Mouse (Mus musculus) liver, embryonic 14.5 days (tissue): ENCODE results near the gene Dthd1. TPM values are rescaled to one million over a fixed set of nuclear protein-coding genes. Genes with fewer than 3 reads are reported as not detected.

ENCODE experiments used
- ATAC-seq: fragments of 200-750 bp; cut with Nextera tagmentation; 2 replicates; pipeline ENCODE4 v1.8.0; 2017; ENCODE audit warnings: moderate number of reproducible peaks, mild to moderate bottlenecking, moderate library complexity; ENCODE audit not compliant: insufficient read depth
- DNase-seq, 3 experiments: peaks; one replicate each; pipeline ENCODE4 v3.0.0-alpha.2; 2012 to 2013; ENCODE audit warnings: low read depth in 3 of 3, low spot score in 3 of 3
- H3K27ac ChIP-seq: fragments of 300-500 bp; sonication (generic); 2 replicates; pipeline ENCODE4 v1.5.1; 2014; ENCODE audit warnings: moderate library complexity, mild to moderate bottlenecking, control low read depth, inconsistent platforms
- H3K27me3 ChIP-seq: fragments of 300-500 bp; sonication (generic); 2 replicates; pipeline ENCODE4 v1.6.1; 2014; ENCODE audit warnings: mild to moderate bottlenecking, low read length, moderate library complexity; ENCODE audit not compliant: control insufficient read depth, insufficient read depth
- H3K36me3 ChIP-seq: fragments of 300-500 bp; sonication (generic); replicated peaks from 2 replicates; pipeline ENCODE4 v1.6.1; 2014; ENCODE audit warnings: low read depth; ENCODE audit not compliant: control insufficient read depth, insufficient read depth
- H3K4me1 ChIP-seq, 2 experiments: fragments of 200-500 bp in 1 of 2; fragments of 300-500 bp in 1 of 2; sonication (generic) in 1 of 2; replicated peaks; 2 replicates each; pipeline ENCODE4 v1.6.1; 2012 to 2014; ENCODE audit warnings: antibody characterized with exemption in 1 of 2, inconsistent platforms in 1 of 2, low read length in 1 of 2; ENCODE audit not compliant: control insufficient read depth in 2 of 2, insufficient read depth in 2 of 2
- H3K4me2 ChIP-seq: fragments of 300-500 bp; sonication (generic); 2 replicates; pipeline ENCODE4 v1.6.1; 2014; ENCODE audit warnings: low read depth, mild to moderate bottlenecking, control low read depth, moderate library complexity
- H3K4me3 ChIP-seq, 2 experiments: fragments of 200-500 bp in 1 of 2; fragments of 300-500 bp in 1 of 2; sonication (generic) in 1 of 2; 2 replicates each; pipeline ENCODE4 v1.5.1; 2012 to 2014; ENCODE audit warnings: low read depth in 2 of 2, low read length in 2 of 2, mild to moderate bottlenecking in 2 of 2, control low read depth in 1 of 2, inconsistent platforms in 1 of 2, moderate library complexity in 1 of 2; ENCODE audit not compliant: insufficient read depth in 1 of 2
- H3K9ac ChIP-seq: fragments of 300-500 bp; sonication (generic); replicated peaks from 2 replicates; pipeline ENCODE4 v1.6.1; 2014; ENCODE audit warnings: mild to moderate bottlenecking, control low read depth, moderate library complexity
- H3K9me3 ChIP-seq: fragments of 300-500 bp; sonication (generic); 2 replicates; pipeline ENCODE4 v1.6.1; 2016; ENCODE audit warnings: low read length, mixed read lengths; ENCODE audit not compliant: control insufficient read depth
- CTCF ChIP-seq: IDR thresholded peaks from 2 replicates; pipeline ENCODE4 v1.5.1; 2016; ENCODE audit warnings: antibody characterized with exemption, low read depth, control low read depth
- EP300 ChIP-seq: IDR thresholded peaks from 2 replicates; pipeline ENCODE4 v1.6.1; 2016; ENCODE audit warnings: antibody characterized with exemption, low read depth
- WGBS: fragments of 180-500 bp; shearing (Covaris S2); extraction: QIAGEN DNeasy Blood & Tissue Kit; methylation state at CpG from one replicate; pipeline ENCODE4 v1.1.7; 2014; ENCODE audit not compliant: insufficient replicate concordance; 5-methylcytosine and 5-hydroxymethylcytosine counted together
- polyA plus RNA-seq, 2 experiments: library from polyadenylated mRNA; depleted of rRNA in 1 of 2; stranded (reverse) in 1 of 2; unstranded in 1 of 2; fragments of >200 nt; fragmentation: Nextera tagmentation in 1 of 2; extraction: Ambion mirVana in 1 of 2; gene quantifications; 2 replicates each; pipeline versions ENCODE4 v1.2.1 to v1.2.3; 2012 to 2014

The Dthd1 gene
- polyA plus RNA-seq (2012; rRNA removed) (not detected in 2 replicates), polyA plus RNA-seq (2014; fragmentation: Nextera tagmentation; extraction: Ambion mirVana) (not detected in 2 replicates)

DNA sequence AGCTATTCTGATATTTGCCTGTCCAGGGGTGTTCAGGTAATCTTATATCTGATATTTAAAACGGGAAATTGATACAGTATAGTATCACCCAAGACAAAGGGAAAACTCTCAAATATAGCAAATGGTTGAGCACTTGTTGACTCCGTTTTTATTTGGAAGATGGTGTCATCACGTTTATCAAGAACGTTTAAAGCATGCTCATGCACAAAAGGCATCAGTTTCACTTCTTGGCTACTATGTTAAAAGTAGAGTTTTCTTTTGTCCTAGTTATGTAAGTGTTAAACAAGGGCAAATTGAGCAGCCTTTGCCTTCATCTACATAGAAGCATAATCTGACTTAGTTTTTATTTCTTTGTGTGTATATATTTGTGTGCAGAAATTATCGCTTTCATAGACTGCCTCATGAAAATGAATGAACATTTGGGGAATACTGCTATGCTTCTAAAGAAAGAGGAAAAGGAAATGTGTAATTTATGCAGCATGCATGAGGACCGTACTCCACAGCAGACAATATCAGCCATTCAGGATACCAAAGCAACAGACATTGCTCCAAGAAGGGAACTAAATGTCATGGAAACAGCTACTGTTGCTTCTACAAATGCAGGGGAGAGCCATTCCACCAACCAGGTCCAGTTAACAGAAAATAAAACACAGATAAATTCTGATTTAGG, at the start of gene Dthd1:
Gene Dthd1 (plus strand): TSS at position 422 of the 670 bp plus-strand sequence.
- WGBS, result 60% methylated on average over 6 of the region's 6 CpGs
- no peak for ATAC-seq

DNA sequence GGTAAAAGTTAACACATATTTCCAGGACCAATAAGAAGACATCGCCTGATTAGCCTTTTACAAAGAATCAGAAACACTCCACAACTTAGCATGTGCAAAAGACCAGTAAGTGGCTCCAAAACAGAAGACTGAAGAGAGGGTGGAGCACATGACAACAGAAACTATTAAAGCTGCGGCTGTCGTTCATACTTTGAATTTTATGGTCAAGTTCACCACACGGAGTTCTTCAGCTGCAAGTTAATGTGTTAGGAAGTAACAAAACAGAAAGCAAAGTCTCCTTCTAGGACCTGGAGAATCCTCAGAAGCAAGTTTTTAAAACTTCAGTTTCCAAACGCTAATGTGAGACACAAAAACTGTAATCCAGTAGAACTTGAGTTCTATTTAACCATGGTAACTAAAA, 49.5 kb upstream of the Dthd1 start:
- peaks cover 9% of the 10 kb centered on the region for H3K27me3 ChIP-seq
- no peak overlapping the region for H3K4me2 ChIP-seq
- no peak overlapping the region for H3K27ac ChIP-seq
- H3K36me3 ChIP-seq, result no peaks in the 10 kb centered on the region
- TF ChIP-seq EP300 (no peak), CTCF (no peak)
- H3K4me1 ChIP-seq, result peaks cover 0 to 9% of the 10 kb centered on the region in 2 experiments; a peak in 3 of 4 replicates
- no peak overlapping the region for H3K9ac ChIP-seq
- H3K9me3 ChIP-seq, result no peaks in the 10 kb centered on the region
- ATAC-seq (no peak), DNase-seq (no peak)
- no peak overlapping the region for H3K4me3 ChIP-seq
- WGBS, result 60% methylated on average over 5 of the region's 5 CpGs

More for the DNA sequence above, at the start of gene Dthd1:
- TF ChIP-seq EP300, result no peak
- TF ChIP-seq CTCF, result no peak
- Histone ChIP-seq H3K36me3 (no peaks in the 10 kb centered on the region), H3K4me1 (no peaks in the 10 kb centered on the region), H3K4me2 (no peak within 1 kb of the TSS), H3K27me3 (no peaks in the 10 kb centered on the region), H3K27ac (no peak within 1 kb of the TSS), H3K4me3 (no peak within 1 kb of the TSS), H3K9ac (no peak within 1 kb of the TSS), H3K9me3 (no peaks in the 10 kb centered on the region)
- no peak for DNase-seq

DNA sequence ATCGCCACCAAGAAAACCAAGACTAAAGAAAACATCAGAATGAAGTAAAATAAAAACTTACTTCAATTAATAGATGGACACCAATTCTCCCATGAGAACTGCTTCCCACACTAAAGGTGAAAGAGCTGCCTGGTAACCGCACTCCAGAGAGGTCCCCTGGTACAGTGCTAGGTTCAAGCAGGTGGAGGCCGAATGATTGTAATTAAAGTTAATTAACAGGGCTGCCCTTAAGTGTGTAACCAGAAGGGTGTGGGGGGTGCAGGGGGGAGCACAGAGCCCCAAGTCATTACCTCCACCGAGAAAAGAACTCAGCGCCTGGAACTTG, 48.2 kb upstream of the Dthd1 start:
- H3K27ac ChIP-seq, result no peak overlapping the region
- no peak for ATAC-seq
- 22% methylated on average over 5 of the region's 5 CpGs for WGBS

DNA sequence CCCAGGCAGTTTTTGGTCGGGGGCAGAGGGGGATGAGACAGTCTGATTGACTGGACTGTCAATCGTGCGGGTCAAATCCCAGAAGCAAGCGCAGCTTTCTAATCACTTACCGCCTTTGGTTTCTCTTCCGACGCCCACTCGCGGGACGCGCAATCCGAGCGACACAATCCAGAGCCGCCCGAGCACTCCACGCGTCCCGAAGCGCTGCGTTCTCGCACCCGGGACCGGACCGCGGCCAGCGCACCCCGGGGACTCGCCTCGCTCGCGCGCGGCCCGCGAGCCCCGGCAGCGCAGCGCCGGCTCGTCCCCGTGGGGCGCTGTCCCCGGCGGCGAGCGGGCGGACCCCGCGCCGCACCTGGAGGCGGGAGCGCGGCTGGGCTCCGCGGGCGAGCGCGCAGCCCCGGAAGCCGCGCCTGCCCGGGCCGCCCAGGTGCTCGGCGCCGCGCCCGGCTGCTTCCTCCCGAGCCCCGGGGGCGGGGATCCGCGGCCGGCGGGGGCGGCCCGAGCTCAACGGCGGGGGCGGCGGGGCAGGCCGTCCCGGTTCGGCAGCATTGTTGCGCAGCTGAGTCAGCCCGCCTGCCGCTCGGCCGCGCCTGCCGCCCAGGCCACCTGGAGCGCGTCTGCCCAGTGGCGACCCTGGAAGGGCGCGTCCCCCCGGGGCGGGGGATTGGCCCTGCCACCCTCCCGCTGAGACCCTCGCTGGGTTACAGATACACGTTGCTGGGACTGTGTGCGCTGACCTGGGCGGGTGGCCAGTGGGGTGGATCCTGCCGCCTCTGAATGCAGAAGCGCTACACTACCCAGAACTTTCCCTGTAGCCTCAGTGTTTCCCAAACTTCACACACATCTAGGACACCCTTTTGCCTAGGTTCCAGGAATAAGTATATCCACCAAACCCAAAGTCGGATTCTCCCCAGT, 47.6 kb upstream of the Dthd1 start, which contains the start of gene Arap2:
Gene Arap2 (minus strand): TSS at position 376 of the 918 bp plus-strand sequence.
- Histone ChIP-seq H3K27me3 (peaks cover 9% of the 10 kb centered on the region), H3K9me3 (no peaks in the 10 kb centered on the region), H3K4me1 (peaks cover 0 to 9% of the 10 kb centered on the region in 2 experiments; a peak in 3 of 4 replicates), H3K27ac (no peak within 1 kb of the TSS), H3K4me2 (peak within 1 kb of the TSS; percentile 57), H3K4me3 (peak within 1 kb of the TSS; percentile 52 to 59), H3K36me3 (no peaks in the 10 kb centered on the region), H3K9ac (0 out of 2 replicates have a peak within 1 kb of the TSS, but pooled peaks have one; percentile 28)
- DNase-seq, result no peak
- TF ChIP-seq CTCF, result no peak
- no peak for TF ChIP-seq EP300
- WGBS, result under 1% methylated on average over 83 of the region's 106 CpGs
- peak; percentile 73 for ATAC-seq

More for the DNA sequence above, 48.2 kb upstream of the Dthd1 start:
- Histone ChIP-seq H3K4me2 (peak overlapping the region; percentile 57), H3K9ac (no peak overlapping the region), H3K4me1 (peaks cover 0 to 9% of the 10 kb centered on the region in 2 experiments; a peak in 3 of 4 replicates), H3K9me3 (no peaks in the 10 kb centered on the region), H3K27me3 (peaks cover 9% of the 10 kb centered on the region), H3K36me3 (no peaks in the 10 kb centered on the region), H3K4me3 (peak overlapping the region; percentile 52 to 59)
- no peak for DNase-seq
- TF ChIP-seq CTCF (no peak), EP300 (no peak)
